Mouse (Mus musculus) embryonic facial prominence, embryonic 10.5 days (tissue): ENCODE results near the gene Lim2. TPM values are rescaled to one million over a fixed set of nuclear protein-coding genes. Genes with fewer than 3 reads are reported as not detected.

Source experiments
- DNase-seq: peaks from one replicate; pipeline ENCODE4 v3.0.0-alpha.2; 2017; ENCODE audit warnings: low spot score
- H3K27ac ChIP-seq: fragments of 300-500 bp; sonication (generic); replicated peaks from 2 replicates; pipeline ENCODE4 v1.5.1; 2016; ENCODE audit warnings: mild to moderate bottlenecking
- H3K27me3 ChIP-seq: fragments of 300-500 bp; sonication (generic); replicated peaks from 2 replicates; pipeline ENCODE4 v1.6.1; 2016; ENCODE audit warnings: low read depth, mild to moderate bottlenecking; ENCODE audit not compliant: poor library complexity, severe bottlenecking
- H3K36me3 ChIP-seq: fragments of 300-500 bp; sonication (generic); replicated peaks from 2 replicates; pipeline ENCODE4 v1.6.1; 2016; ENCODE audit warnings: mild to moderate bottlenecking, moderate library complexity
- H3K4me1 ChIP-seq: fragments of 300-500 bp; sonication (generic); 2 replicates; pipeline ENCODE4 v1.6.1; 2016
- H3K4me3 ChIP-seq: fragments of 300-500 bp; sonication (generic); 2 replicates; pipeline ENCODE4 v1.5.1; 2016; ENCODE audit warnings: mild to moderate bottlenecking, moderate library complexity
- H3K9me3 ChIP-seq: fragments of 300-500 bp; sonication (generic); 2 replicates; pipeline ENCODE4 v1.6.1; 2016; ENCODE audit warnings: mild to moderate bottlenecking
- WGBS: fragments of 180-500 bp; shearing (Covaris S2); methylation state at CpG from one replicate; pipeline ENCODE4 v1.1.7; 2016; 5-methylcytosine and 5-hydroxymethylcytosine counted together
- polyA plus RNA-seq: library from polyadenylated mRNA; unstranded; fragments of >200 nt; fragmentation: Nextera tagmentation; extraction: Ambion mirVana; gene quantifications from 2 replicates; pipeline ENCODE4 v1.2.1, GENCODE M21; 2016

The Lim2 gene
- polyA plus RNA-seq, 1 experiment from 2014 or later, result 0.17 TPM

GRCm38 (mm10) chr7:43449811-43450210 is 22.3 kb downstream of the Lim2 start:
- Histone ChIP-seq H3K9me3 (no peaks in the 10 kb centered on the region), H3K4me1 (peaks cover 4% of the 10 kb centered on the region; the same call in 1 of the 2 replicates), H3K27me3 (no peaks in the 10 kb centered on the region), H3K36me3 (peaks cover 37% of the 10 kb centered on the region), H3K4me3 (no peak overlapping the region), H3K27ac (no peak overlapping the region)
- 96% methylated on average over 2 of the region's 2 CpGs for WGBS
- no peak for DNase-seq

- H3K27ac ChIP-seq, result no peak overlapping the region
- H3K4me3 ChIP-seq, result no peak overlapping the region
- H3K4me1 ChIP-seq, result no peaks in the 10 kb centered on the region
- H3K36me3 ChIP-seq, result peaks cover 56% of the 10 kb centered on the region
- no peak for DNase-seq
- no peaks in the 10 kb centered on the region for H3K27me3 ChIP-seq
- no peaks in the 10 kb centered on the region for H3K9me3 ChIP-seq
- WGBS, result 95% methylated on average over 11 of the region's 11 CpGs
These were observed 24.3 kb downstream of the Lim2 start for GRCm38 (mm10) chr7:43451726-43452125.

DNA sequence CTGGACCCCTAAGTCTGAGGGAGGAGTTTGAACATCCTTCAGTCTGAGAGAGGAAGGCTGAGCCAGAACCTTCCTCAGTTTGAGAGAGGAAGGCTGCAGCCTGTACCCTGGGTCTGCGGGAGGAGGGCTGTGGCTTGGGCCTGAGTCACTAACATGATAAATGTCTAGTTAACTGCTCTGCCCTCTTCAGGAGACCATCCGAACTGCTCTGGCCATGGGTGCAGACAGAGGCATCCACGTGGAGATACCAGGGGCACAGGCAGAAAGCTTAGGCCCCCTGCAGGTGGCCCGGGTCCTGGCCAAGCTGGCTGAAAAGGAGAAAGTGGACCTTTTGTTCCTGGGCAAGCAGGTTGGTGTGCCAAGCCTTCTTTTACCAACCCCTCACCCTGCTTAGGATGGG is 25.1 kb downstream of the Lim2 start:
- no peaks in the 10 kb centered on the region for H3K9me3 ChIP-seq
- peaks cover 65% of the 10 kb centered on the region for H3K36me3 ChIP-seq
- no peak for DNase-seq
- H3K27ac ChIP-seq, result no peak overlapping the region
- no peaks in the 10 kb centered on the region for H3K27me3 ChIP-seq
- no peak overlapping the region for H3K4me3 ChIP-seq
- WGBS, result 43% methylated on average over 4 of the region's 4 CpGs
- no peaks in the 10 kb centered on the region for H3K4me1 ChIP-seq

DNA sequence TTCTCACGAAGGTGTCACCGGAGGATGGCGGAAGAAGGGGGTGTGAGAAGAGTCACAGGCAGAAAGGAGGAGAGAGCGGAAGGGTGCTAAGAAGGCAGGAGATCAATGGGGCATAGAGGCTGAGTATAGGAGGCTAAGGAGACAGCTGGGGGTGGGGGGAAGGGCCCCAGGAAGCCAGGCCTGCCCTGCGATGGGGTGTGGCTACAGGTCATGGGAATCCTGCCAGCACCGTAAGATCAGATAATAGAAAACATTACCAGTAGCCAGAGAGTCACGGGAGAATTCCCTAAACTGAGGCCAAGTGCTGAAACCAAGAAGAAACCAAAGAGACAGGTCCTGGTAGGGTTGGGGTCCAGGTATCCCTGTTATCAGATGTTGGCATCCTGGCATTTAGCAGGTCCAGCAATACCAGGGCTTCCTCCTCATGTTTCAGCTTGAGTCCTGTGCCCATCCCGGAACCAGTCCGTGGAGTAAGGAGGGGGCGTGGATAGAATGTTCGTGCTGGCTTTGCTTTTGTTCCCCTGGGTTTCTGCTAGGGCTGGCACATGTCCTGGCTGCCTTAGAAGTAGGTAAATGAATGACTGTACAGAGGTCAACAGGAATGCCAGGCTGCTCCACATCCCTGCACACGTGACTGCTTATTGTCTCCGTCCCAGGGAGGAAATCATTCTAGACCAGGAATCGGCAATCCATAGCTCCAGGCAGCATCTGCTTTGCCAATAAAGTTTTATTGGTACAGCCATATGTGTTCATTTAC is 26.3 kb downstream of the Lim2 start:
- no peak for DNase-seq
- Histone ChIP-seq H3K36me3 (peaks cover 69% of the 10 kb centered on the region), H3K27ac (no peak overlapping the region), H3K4me3 (no peak overlapping the region), H3K4me1 (no peaks in the 10 kb centered on the region), H3K9me3 (no peaks in the 10 kb centered on the region), H3K27me3 (no peaks in the 10 kb centered on the region)
- WGBS, result 91% methylated on average over 14 of the region's 14 CpGs

DNA sequence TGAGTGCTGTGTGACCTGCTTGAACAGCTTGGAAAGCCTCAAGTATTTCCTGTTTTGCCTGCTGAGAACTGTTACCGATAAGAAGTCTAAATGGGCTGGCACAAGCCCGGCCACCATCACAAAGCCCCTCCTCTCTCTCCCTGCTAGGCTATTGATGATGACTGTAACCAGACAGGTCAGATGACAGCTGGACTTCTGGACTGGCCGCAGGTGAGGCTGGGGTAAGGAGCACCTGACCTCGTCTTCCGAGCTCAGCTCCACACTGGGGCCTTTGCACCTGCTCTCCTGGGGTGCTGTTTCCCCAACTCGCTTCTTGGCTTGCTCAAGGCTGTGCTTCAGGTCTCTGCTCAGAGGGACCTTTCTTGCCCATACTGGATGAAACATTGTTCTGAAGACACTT is 26.9 kb downstream of the Lim2 start:
- Histone ChIP-seq H3K4me3 (no peak overlapping the region), H3K27me3 (no peaks in the 10 kb centered on the region), H3K36me3 (peaks cover 69% of the 10 kb centered on the region), H3K4me1 (no peaks in the 10 kb centered on the region), H3K27ac (no peak overlapping the region), H3K9me3 (no peaks in the 10 kb centered on the region)
- no peak for DNase-seq
- WGBS, result 92% methylated on average over 6 of the region's 6 CpGs

- H3K27me3 ChIP-seq, result peaks cover 54% of the 10 kb centered on the region
- H3K9me3 ChIP-seq, result 0 out of 2 replicates have a peak, but pooled peaks cover 2% of the 10 kb centered on the region
- no peak within 1 kb of the TSS for H3K27ac ChIP-seq
- peaks cover 18% of the 10 kb centered on the region for H3K4me1 ChIP-seq
- no peak within 1 kb of the TSS for H3K4me3 ChIP-seq
- WGBS, result 72% methylated on average over 4 of the region's 4 CpGs
- no peak for DNase-seq
- peaks cover 2% of the 10 kb centered on the region; the same call in 1 of the 2 replicates for H3K36me3 ChIP-seq
These were observed 35.4 kb downstream of the Lim2 start, which contains the start of gene Vsig10l for GRCm38 (mm10) chr7:43462851-43463250. Gene Vsig10l, plus strand, starts transcription at chr7:43463151.

DNA sequence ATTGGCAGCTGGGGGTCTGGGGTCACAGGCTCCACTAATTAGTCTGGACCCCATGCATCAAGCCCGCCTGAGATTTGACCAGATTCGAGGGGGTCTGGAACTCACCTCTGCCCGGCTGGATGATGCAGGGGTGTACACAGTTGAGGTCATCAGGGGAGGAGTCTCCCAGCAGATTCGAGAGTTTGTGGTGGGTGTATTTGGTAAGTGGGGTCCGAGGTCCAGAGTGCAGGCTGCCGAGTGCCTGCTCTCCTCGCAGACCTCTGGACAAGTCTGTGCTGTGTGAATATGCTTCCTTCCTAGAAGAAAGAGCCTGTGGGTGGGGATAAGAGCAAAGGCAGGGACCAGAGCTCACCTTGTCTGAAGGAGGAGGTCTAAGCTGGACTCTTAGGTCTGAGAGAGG is 36.5 kb downstream of the Lim2 start:
- WGBS, result 86% methylated on average over 7 of the region's 7 CpGs
- Histone ChIP-seq H3K36me3 (no peaks in the 10 kb centered on the region), H3K27me3 (peaks cover 55% of the 10 kb centered on the region), H3K9me3 (0 out of 2 replicates have a peak, but pooled peaks cover 2% of the 10 kb centered on the region), H3K4me1 (peaks cover 18% of the 10 kb centered on the region), H3K27ac (no peak overlapping the region), H3K4me3 (no peak overlapping the region)
- DNase-seq, result no peak

DNA sequence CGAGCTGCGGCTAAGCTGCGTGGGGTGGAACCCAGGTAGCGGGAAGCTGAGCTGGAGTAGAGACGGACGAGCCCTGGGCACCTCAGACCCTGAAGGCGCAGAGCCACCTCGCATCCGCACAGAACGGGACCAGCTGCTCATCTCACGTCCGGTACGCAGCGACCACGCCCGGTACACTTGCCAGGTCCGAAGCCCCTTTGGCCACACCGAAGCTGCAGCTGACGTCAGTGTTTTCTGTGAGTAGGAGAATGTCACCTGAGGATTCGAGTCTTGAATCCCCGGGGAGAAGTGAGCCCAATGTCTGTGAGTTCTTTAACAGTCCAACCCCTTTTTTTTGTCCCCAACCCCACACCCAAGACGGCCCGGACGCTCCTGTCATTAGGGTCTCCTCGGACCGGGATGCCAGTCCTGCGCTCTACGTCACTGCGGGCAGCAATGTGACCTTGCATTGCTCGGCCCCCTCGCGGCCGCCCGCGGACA is 37.4 kb downstream of the Lim2 start:
- Histone ChIP-seq H3K36me3 (no peaks in the 10 kb centered on the region), H3K4me3 (peak overlapping the region; percentile 63), H3K9me3 (0 out of 2 replicates have a peak, but pooled peaks cover 2% of the 10 kb centered on the region), H3K27ac (0 out of 2 replicates have a peak overlapping the region, but pooled peaks have one; percentile 14), H3K4me1 (peaks cover 18% of the 10 kb centered on the region), H3K27me3 (peaks cover 55% of the 10 kb centered on the region)
- WGBS, result 9% methylated on average over 35 of the region's 35 CpGs
- DNase-seq, result no peak

DNA sequence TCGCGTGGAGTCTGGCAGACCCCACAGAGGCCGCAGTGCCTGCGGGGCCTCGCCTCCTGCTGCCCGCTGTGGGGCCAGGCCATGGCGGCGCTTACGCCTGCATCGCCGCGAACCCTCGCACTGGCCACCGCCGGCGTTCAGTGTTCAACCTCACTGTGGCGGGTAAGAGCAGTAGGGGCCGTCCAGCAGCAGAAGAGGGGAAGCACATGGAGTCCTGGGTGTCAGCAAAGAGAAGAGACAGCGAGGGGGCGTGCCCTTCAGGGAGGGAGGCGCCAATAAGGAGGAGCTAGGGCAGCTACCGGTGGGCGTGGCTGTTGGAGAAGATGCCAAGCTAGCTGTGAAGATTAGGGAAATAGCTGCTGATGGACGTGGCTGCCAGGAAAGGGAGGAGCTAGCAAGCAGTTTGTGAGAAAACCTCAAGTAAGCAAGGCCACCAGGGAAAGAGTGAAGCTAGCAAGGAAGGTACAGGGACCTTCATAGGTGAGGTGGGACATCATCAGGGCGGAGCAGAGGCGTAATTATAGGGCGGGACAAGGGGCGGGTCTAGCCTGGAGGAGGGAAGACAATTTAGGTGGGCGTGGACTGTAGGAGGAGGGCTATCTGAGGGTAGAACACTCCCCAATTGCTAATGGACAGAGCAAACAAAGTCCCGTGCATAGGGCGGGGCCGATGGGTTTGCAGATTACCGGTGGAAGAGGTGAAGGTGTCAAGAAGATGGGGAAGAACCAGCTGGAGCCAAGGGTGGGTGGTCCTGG is 38.1 kb downstream of the Lim2 start:
- Histone ChIP-seq H3K9me3 (0 out of 2 replicates have a peak, but pooled peaks cover 2% of the 10 kb centered on the region), H3K4me3 (peak overlapping the region; percentile 63), H3K4me1 (peaks cover 18% of the 10 kb centered on the region), H3K27ac (0 out of 2 replicates have a peak overlapping the region, but pooled peaks have one; percentile 14), H3K36me3 (no peaks in the 10 kb centered on the region), H3K27me3 (peaks cover 55% of the 10 kb centered on the region)
- peak; percentile 86 for DNase-seq
- under 1% methylated on average over 33 of the region's 33 CpGs for WGBS

- peaks cover 55% of the 10 kb centered on the region for H3K27me3 ChIP-seq
- H3K9me3 ChIP-seq, result 0 out of 2 replicates have a peak, but pooled peaks cover 2% of the 10 kb centered on the region
- H3K4me3 ChIP-seq, result peak overlapping the region; percentile 63
- peak; percentile 89 for DNase-seq
- WGBS, result under 1% methylated on average over 33 of the region's 33 CpGs
- 0 out of 2 replicates have a peak overlapping the region, but pooled peaks have one; percentile 10 for H3K27ac ChIP-seq
- no peaks in the 10 kb centered on the region for H3K36me3 ChIP-seq
- peaks cover 18% of the 10 kb centered on the region for H3K4me1 ChIP-seq
These were observed 38.7 kb downstream of the Lim2 start for GRCm38 (mm10) chr7:43466099-43466694.

DNA sequence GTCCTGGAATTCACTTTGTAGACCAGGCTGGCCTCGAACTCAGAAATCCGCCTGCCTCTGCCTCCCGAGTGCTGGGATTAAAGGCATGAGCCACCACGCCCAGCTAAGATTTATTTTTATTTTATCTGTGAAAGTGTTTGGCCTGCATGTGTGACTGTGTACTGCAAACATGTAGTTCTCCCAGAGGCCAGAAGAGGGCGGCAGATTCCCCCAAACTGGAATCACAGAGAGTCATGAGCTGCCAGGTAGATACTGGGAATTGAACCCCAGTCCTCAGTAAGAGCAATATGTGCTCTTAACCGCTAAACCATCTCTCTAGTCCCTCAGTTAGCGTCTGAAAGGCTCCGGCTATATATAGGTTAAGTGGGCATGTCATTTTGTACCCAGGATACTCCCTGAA is 42.9 kb downstream of the Lim2 start:
- Histone ChIP-seq H3K4me1 (peaks cover 9% of the 10 kb centered on the region), H3K27ac (no peak overlapping the region), H3K27me3 (peaks cover 45% of the 10 kb centered on the region), H3K9me3 (0 out of 2 replicates have a peak, but pooled peaks cover under 1% of the 10 kb centered on the region), H3K4me3 (no peak overlapping the region), H3K36me3 (no peaks in the 10 kb centered on the region)
- WGBS, result 40% methylated on average over 8 of the region's 8 CpGs
- peak; percentile 69 for DNase-seq

- peak; percentile 44 for DNase-seq
- WGBS, result 6% methylated on average over 23 of the region's 23 CpGs
These were observed 48.2 kb downstream of the Lim2 start for GRCm38 (mm10) chr7:43475706-43476105.

More at GRCm38 (mm10) chr7:43475706-43476105, 48.2 kb downstream of the Lim2 start:
- Histone ChIP-seq H3K36me3 (no peaks in the 10 kb centered on the region; the same call in 1 of the 2 replicates), H3K27ac (no peak overlapping the region), H3K9me3 (no peaks in the 10 kb centered on the region), H3K27me3 (peaks cover 66% of the 10 kb centered on the region), H3K4me1 (peaks cover 15% of the 10 kb centered on the region), H3K4me3 (no peak overlapping the region)
